Mouse (Mus musculus) neural tube, embryonic 15.5 days (tissue): Measurements from ENCODE around the gene Tmem176a. TPM values are rescaled to one million over a fixed set of nuclear protein-coding genes. Genes with fewer than 3 reads are reported as not detected.
"Not testable (repeated sequence)": the region's sequence is repeated elsewhere in the genome, so short reads cannot be mapped to it uniquely, and the experiment has no call there.

ENCODE experiments used
- ATAC-seq: fragments of 200-750 bp; cut with Nextera tagmentation; 2 replicates; pipeline ENCODE4 v1.8.0; 2017; ENCODE audit warnings: mild to moderate bottlenecking, moderate TSS enrichment, moderate library complexity; ENCODE audit not compliant: low FRiP score
- H3K27ac ChIP-seq: fragments of 300-500 bp; sonication (generic); replicated peaks from 2 replicates; pipeline ENCODE4 v1.5.1; 2015; ENCODE audit warnings: mild to moderate bottlenecking, inconsistent platforms
- H3K27me3 ChIP-seq: fragments of 300-500 bp; sonication (generic); replicated peaks from 2 replicates; pipeline ENCODE4 v1.6.1; 2015; ENCODE audit warnings: inconsistent platforms
- H3K36me3 ChIP-seq: fragments of 300-500 bp; sonication (generic); 2 replicates; pipeline ENCODE4 v1.6.1; 2015; ENCODE audit warnings: inconsistent platforms
- H3K4me1 ChIP-seq: fragments of 300-500 bp; sonication (generic); 2 replicates; pipeline ENCODE4 v1.6.1; 2015; ENCODE audit warnings: inconsistent platforms
- H3K4me2 ChIP-seq: fragments of 300-500 bp; sonication (generic); 2 replicates; pipeline ENCODE4 v1.6.1; 2015; ENCODE audit warnings: inconsistent platforms, mild to moderate bottlenecking, moderate library complexity
- H3K4me3 ChIP-seq: fragments of 300-500 bp; sonication (generic); replicated peaks from 2 replicates; pipeline ENCODE4 v1.5.1; 2015; ENCODE audit warnings: mild to moderate bottlenecking, inconsistent platforms
- H3K9ac ChIP-seq: fragments of 300-500 bp; sonication (generic); replicated peaks from 2 replicates; pipeline ENCODE4 v1.6.1; 2015; ENCODE audit warnings: mild to moderate bottlenecking, inconsistent platforms
- H3K9me3 ChIP-seq: fragments of 300-500 bp; sonication (generic); replicated peaks from 2 replicates; pipeline ENCODE4 v1.6.1; 2016; ENCODE audit warnings: inconsistent platforms
- WGBS: fragments of 180-500 bp; shearing (Covaris S2); methylation state at CpG from one replicate; pipeline ENCODE4 v1.1.7; 2015; ENCODE audit warnings: mixed read lengths; 5-methylcytosine and 5-hydroxymethylcytosine counted together
- polyA plus RNA-seq: library from polyadenylated mRNA; unstranded; fragments of >200 nt; fragmentation: Nextera tagmentation; extraction: Ambion mirVana; gene quantifications from 2 replicates; pipeline ENCODE4 v1.2.1, GENCODE M21; 2015

Gene Tmem176a
- polyA plus RNA-seq = 26.4 and 57.2 TPM in 2 replicates

- Histone ChIP-seq H3K9me3 (no peaks in the 10 kb centered on the region), H3K4me3 (peak within 1 kb of the TSS; percentile 38), H3K36me3 (no peaks in the 10 kb centered on the region), H3K27ac (peak within 1 kb of the TSS; percentile 70), H3K4me1 (peaks cover 35% of the 10 kb centered on the region), H3K27me3 (no peaks in the 10 kb centered on the region), H3K9ac (peak within 1 kb of the TSS; percentile 29), H3K4me2 (peak within 1 kb of the TSS; percentile 55)
- WGBS = 31% methylated on average over 7 of the region's 7 CpGs
- ATAC-seq = peak; percentile 13; the same call in 1 of the 2 replicates
Measured at GRCm38 (mm10) chr6:48840371-48840969, at the start of gene Tmem176a. Tmem176a (plus strand) TSS chr6:48840919.

DNA sequence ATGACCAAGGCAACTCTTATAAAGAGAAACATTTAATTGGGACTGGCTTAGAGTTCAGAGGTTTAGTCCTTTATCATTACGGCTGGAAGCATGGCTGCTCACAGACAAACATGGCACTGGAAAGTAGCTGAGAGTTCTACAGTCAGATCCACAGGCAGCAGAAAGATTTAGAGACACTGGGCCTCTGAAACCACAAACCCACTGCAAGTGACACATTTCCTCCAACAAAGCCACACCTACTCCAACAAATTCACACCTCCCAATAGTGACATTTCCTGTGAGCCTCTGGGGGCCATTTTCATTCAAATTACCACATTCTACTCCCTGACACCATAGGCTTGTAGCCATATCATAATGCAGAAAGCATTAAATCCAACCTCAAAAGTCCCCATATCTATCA lies 38.8 kb upstream of the Tmem176a start:
- Histone ChIP-seq H3K9ac (no peak overlapping the region), H3K27me3 (no peaks in the 10 kb centered on the region), H3K27ac (no peak overlapping the region), H3K36me3 (no peaks in the 10 kb centered on the region), H3K4me1 (no peaks in the 10 kb centered on the region), H3K4me3 (no peak overlapping the region), H3K4me2 (no peak overlapping the region), H3K9me3 (no peaks in the 10 kb centered on the region)
- no peak for ATAC-seq
- 100% methylated on average over 1 of the region's 1 CpGs for WGBS

DNA sequence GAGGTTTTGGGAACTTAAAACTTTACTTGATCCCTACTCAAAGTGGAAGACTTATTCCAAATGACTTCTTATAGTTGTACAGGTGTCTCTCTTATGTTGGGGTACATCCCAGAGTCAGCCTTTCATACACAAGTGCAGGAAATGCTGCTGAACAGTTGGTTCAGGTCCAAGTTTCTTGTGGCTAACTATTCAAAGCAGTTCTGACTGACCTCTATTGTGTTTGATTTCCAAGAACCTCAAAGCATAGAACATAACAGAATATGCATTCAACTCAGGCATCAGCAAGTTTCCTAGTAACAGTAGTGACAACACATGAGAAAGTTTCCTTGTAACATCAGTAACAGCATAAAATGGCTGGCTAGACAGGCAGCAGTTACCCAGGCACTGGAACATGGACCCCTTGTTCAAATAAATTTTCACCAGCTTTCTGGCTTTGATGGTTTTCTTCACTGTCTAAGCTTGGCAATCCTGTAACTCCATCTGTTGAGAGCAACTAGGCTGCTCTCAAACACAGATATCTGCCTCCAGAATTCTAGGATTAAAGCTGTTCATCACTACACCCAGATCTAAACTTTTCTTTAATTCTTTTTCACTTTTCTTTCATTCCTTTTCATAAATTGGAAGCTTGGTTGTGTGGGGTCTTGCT lies 37.2 kb upstream of the Tmem176a start:
- Histone ChIP-seq H3K4me3 (no peak overlapping the region), H3K9ac (no peak overlapping the region), H3K36me3 (no peaks in the 10 kb centered on the region), H3K4me2 (no peak overlapping the region), H3K4me1 (no peaks in the 10 kb centered on the region), H3K9me3 (no peaks in the 10 kb centered on the region), H3K27ac (no peak overlapping the region), H3K27me3 (no peaks in the 10 kb centered on the region)
- ATAC-seq = no peak

- Histone ChIP-seq H3K4me1 (no peaks in the 10 kb centered on the region), H3K4me3 (no peak overlapping the region), H3K27me3 (no peaks in the 10 kb centered on the region), H3K27ac (no peak overlapping the region), H3K4me2 (no peak overlapping the region), H3K36me3 (no peaks in the 10 kb centered on the region), H3K9ac (no peak overlapping the region), H3K9me3 (no peaks in the 10 kb centered on the region)
- 91% methylated on average over 5 of the region's 5 CpGs for WGBS
- ATAC-seq = no peak
Measured at GRCm38 (mm10) chr6:48804346-48804745, 36.4 kb upstream of the Tmem176a start.

DNA sequence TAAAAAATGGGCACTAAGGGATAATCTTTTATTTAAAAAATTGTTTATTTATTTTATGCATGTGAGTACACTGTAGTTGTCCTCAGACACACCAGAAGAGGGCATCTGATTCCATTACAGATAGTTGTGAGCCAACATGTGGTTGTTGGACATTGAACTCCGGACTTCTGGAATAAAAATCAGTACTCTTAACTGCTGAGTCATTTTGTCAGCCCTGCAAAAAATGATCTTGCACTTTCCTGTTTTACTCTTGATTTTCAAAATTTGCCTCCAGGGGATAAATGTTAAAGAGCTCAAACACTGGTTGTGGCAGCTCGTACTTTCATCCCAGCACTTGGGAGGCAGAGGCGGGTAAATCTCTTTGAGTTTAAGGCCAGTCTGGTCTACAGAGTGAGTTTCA lies 34.0 kb upstream of the Tmem176a start:
- no peak for ATAC-seq
- Histone ChIP-seq H3K4me1 (no peaks in the 10 kb centered on the region), H3K27ac (no peak overlapping the region), H3K9me3 (no peaks in the 10 kb centered on the region), H3K4me2 (no peak overlapping the region), H3K36me3 (no peaks in the 10 kb centered on the region), H3K27me3 (no peaks in the 10 kb centered on the region), H3K9ac (no peak overlapping the region), H3K4me3 (no peak overlapping the region)
- WGBS = 91% methylated on average over 3 of the region's 3 CpGs

DNA sequence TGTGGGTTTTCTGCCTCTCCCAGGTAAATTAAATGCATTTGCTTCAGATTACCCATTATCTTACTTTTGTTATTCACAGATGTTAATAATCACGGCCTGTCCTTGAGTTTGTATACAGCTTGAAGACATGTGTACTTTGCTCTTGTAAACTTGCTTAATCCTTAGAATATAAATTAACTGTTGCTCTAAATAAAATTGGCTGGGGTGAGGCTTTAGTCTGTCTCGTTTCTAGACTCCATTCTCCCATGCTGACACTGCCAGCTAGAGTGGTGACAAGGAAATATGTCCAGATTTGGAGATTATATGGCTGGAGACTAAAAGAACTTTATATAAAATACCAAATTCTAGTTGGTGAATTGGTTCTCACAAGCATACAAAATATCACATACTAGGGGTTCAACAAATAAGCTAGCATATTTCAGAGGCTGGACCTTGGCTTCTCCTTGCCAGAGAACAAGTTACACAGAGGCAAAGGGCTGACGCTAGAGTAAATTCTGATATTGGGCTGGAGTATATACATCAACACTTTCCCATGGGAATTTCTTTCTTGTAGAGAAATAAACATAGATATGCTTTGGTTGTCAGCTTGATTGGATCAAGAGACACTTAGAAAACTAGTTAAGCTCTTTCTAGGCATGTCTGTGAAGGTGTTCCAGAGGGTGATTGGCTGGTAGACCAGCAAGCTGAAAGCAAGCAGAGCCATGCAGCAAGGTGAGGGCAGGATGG lies 31.1 kb upstream of the Tmem176a start:
- H3K27me3 ChIP-seq = no peaks in the 10 kb centered on the region
- H3K27ac ChIP-seq = no peak overlapping the region
- no peaks in the 10 kb centered on the region for H3K9me3 ChIP-seq
- H3K4me2 ChIP-seq = no peak overlapping the region
- no peaks in the 10 kb centered on the region for H3K4me1 ChIP-seq
- H3K36me3 ChIP-seq = no peaks in the 10 kb centered on the region
- H3K9ac ChIP-seq = no peak overlapping the region
- no peak overlapping the region for H3K4me3 ChIP-seq
- ATAC-seq = no peak
- WGBS = 79% methylated on average over 3 of the region's 3 CpGs

- no peak overlapping the region for H3K4me2 ChIP-seq
- H3K4me3 ChIP-seq = no peak overlapping the region
- H3K4me1 ChIP-seq = no peaks in the 10 kb centered on the region
- H3K9me3 ChIP-seq = no peaks in the 10 kb centered on the region
- H3K27ac ChIP-seq = no peak overlapping the region
- no peaks in the 10 kb centered on the region for H3K27me3 ChIP-seq
- no peak for ATAC-seq
- H3K9ac ChIP-seq = no peak overlapping the region
- H3K36me3 ChIP-seq = no peaks in the 10 kb centered on the region
Measured at GRCm38 (mm10) chr6:48815013-48815412, 25.7 kb upstream of the Tmem176a start.

DNA sequence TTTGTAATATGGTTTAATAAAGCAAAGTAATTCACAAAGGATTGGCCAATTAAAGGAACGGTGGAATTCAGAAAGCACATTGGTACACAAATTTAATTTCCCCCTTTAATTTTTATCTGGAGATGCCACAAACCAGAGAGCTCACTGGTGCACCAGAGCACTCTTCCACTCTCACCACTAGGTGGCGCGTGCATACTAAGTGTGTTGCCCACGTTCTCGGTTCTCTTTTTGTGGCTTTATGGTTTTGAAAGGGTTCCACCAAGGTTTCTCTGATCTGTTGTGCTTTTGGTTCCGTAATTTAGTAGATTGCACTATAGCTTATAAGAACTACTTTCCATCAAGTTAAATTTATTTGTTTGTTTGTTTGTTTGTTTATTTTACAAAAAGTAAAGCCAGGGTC lies 22.9 kb upstream of the Tmem176a start:
- H3K27me3 ChIP-seq = no peaks in the 10 kb centered on the region
- no peak overlapping the region for H3K9ac ChIP-seq
- ATAC-seq = no peak
- no peaks in the 10 kb centered on the region for H3K36me3 ChIP-seq
- no peak overlapping the region for H3K27ac ChIP-seq
- H3K4me1 ChIP-seq = no peaks in the 10 kb centered on the region
- H3K9me3 ChIP-seq = no peaks in the 10 kb centered on the region
- H3K4me3 ChIP-seq = no peak overlapping the region
- no peak overlapping the region for H3K4me2 ChIP-seq
- 9% methylated on average over 6 of the region's 6 CpGs for WGBS

- not testable (repeated sequence) for H3K36me3 ChIP-seq, H3K4me1 ChIP-seq, ATAC-seq, H3K9ac ChIP-seq, H3K4me3 ChIP-seq, H3K9me3 ChIP-seq, H3K27me3 ChIP-seq, H3K4me2 ChIP-seq, H3K27ac ChIP-seq
- WGBS = 88% methylated on average over 7 of the region's 7 CpGs
Measured at GRCm38 (mm10) chr6:48821991-48822785, 18.5 kb upstream of the Tmem176a start.

DNA sequence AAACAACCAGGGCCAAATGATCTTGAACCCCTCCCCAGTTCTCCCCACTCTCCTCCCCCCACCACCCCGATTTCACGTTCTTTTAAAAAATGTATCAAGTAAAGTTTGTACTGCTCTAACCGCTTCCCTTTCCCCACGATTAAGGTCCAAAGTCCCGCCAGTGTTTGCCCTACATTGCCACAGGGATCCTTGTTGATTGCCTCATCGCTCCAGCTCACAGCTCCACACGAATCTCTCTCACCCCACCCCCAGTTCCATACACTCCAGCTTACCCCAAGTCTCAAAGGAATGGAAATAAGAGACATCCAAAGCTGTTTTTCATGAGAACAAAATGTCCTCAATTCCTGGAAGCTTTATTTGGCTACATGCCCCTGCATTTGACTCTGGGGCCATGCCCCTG lies 15.7 kb upstream of the Tmem176a start:
- no peaks in the 10 kb centered on the region for H3K36me3 ChIP-seq
- no peak overlapping the region for H3K4me3 ChIP-seq
- H3K4me2 ChIP-seq = no peak overlapping the region
- H3K9ac ChIP-seq = no peak overlapping the region
- no peaks in the 10 kb centered on the region for H3K4me1 ChIP-seq
- H3K27ac ChIP-seq = no peak overlapping the region
- no peaks in the 10 kb centered on the region for H3K9me3 ChIP-seq
- ATAC-seq = no peak
- WGBS = 74% methylated on average over 7 of the region's 7 CpGs
- H3K27me3 ChIP-seq = no peaks in the 10 kb centered on the region

- ATAC-seq = no peak
- no peak overlapping the region for H3K4me2 ChIP-seq
- H3K9ac ChIP-seq = no peak overlapping the region
- 88% methylated on average over 1 of the region's 1 CpGs for WGBS
- no peaks in the 10 kb centered on the region for H3K27me3 ChIP-seq
- H3K9me3 ChIP-seq = no peaks in the 10 kb centered on the region
- H3K4me3 ChIP-seq = no peak overlapping the region
- H3K4me1 ChIP-seq = no peaks in the 10 kb centered on the region
- no peak overlapping the region for H3K27ac ChIP-seq
- no peaks in the 10 kb centered on the region for H3K36me3 ChIP-seq
Measured at GRCm38 (mm10) chr6:48828976-48829375, 11.7 kb upstream of the Tmem176a start.
